Mouse (Mus musculus): ENCODE data around the gene Dpp7. TPM values are rescaled to one million over a fixed set of nuclear protein-coding genes. Genes with fewer than 3 reads are reported as not detected.

Gene Dpp7
- 6.7 TPM for polyA plus RNA-seq (2014; fragmentation: Illumina TruSeq; extraction: RNeasy Lipid Tissue Mini Kit (QIAGEN cat#74804); ENCODE audit: low read depth, low replicate concordance)

GRCm38 (mm10) chr2:25356208-25357079, at the start of gene Dpp7:
Dpp7 (minus strand) TSS chr2:25356359.

GRCm38 (mm10) chr2:25399051-25399450, 42.9 kb upstream of the Dpp7 start, which contains the start of gene Npdc1:
Npdc1 (plus strand) TSS chr2:25399351.

DNA sequence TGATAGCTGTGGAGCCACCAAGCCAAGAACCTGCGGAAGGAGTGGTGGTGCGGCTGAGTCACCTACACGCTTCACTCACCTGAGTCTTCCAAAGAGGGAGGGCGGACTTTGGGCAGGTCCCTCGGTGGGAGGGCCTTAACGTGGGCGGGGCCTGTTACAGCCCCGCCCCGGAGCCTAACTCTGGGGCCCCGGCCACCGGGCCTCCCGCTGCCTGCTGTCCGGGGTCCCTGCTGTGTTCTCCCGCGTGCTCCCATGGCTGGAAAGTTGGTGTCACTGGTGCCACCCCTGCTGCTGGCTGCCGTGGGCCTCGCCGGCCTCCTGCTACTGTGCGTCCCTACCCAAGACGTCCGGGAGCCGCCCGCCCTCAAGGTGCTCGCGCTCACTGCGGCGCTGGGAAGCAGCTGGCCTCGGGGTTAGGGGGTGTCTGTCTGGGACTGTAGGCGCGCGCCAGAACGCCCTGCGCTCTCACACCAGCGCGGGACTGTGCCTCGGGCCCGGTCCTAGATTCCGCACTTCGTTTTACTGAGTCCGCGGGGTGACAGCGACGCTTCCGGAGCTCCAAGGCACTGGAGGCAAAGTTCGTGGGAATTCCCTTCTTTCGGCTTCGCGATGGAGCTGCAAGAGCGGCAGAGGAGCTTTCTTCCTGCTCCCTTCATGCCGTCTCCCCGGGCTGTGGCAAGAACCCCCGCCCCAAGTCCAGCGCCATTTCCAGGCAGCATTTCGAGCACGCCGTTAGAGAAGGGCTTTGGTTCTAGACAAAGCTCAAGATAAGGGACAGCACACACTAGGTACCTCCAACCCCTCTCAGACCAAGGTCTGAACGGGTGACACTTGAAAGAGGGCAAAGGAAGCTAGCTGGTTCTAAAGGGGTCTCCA, 39.8 kb upstream of the Dpp7 start, which contains the start of gene Entpd2:
Gene Entpd2, plus strand, starts transcription at position 154 of the 876 bp plus-strand sequence.

GRCm38 (mm10) chr2:25371764-25372643, 15.8 kb upstream of the Dpp7 start, which contains the start of gene Sapcd2:
Sapcd2 (plus strand) TSS chr2:25372321.

GRCm38 (mm10) chr2:25365091-25365761, 9.1 kb upstream of the Dpp7 start, which contains the start of gene Uap1l1:
Uap1l1 (minus strand) TSS chr2:25365682.

GRCm38 (mm10) chr2:25332286-25333160, 23.6 kb downstream of the Dpp7 start, which contains the start of gene Man1b1:
Man1b1 (plus strand) TSS chr2:25332338.

GRCm38 (mm10) chr2:25318971-25319773, 37.0 kb downstream of the Dpp7 start, which contains the start of gene Grin1:
Grin1 (minus strand) TSS chr2:25319187.

Other genes with a start within 250 kb of the Dpp7 start
- 9.5 TPM for gene Nrarp, start 175.6 kb downstream of the Dpp7 start, polyA plus RNA-seq (2014; fragmentation: Illumina TruSeq; extraction: RNeasy Lipid Tissue Mini Kit (QIAGEN cat#74804); ENCODE audit: low read depth, low replicate concordance)
- 4.8 TPM for gene Tor4a, start 159.5 kb downstream of the Dpp7 start, polyA plus RNA-seq (2014; fragmentation: Illumina TruSeq; extraction: RNeasy Lipid Tissue Mini Kit (QIAGEN cat#74804); ENCODE audit: low read depth, low replicate concordance)
- gene Nelfb, start 144.9 kb downstream of the Dpp7 start, polyA plus RNA-seq (2014; fragmentation: Illumina TruSeq; extraction: RNeasy Lipid Tissue Mini Kit (QIAGEN cat#74804); ENCODE audit: low read depth, low replicate concordance), result 34.5 TPM
- gene Stpg3, start 141.7 kb downstream of the Dpp7 start, polyA plus RNA-seq (2014; fragmentation: Illumina TruSeq; extraction: RNeasy Lipid Tissue Mini Kit (QIAGEN cat#74804); ENCODE audit: low read depth, low replicate concordance), result not detected
- not detected for gene Fam166a, start 137.6 kb downstream of the Dpp7 start, polyA plus RNA-seq (2014; fragmentation: Illumina TruSeq; extraction: RNeasy Lipid Tissue Mini Kit (QIAGEN cat#74804); ENCODE audit: low read depth, low replicate concordance)
- 275 TPM for gene Tubb4b, start 131.7 kb downstream of the Dpp7 start, polyA plus RNA-seq (2014; fragmentation: Illumina TruSeq; extraction: RNeasy Lipid Tissue Mini Kit (QIAGEN cat#74804); ENCODE audit: low read depth, low replicate concordance)
- gene Slc34a3, start 122.0 kb downstream of the Dpp7 start, polyA plus RNA-seq (2014; fragmentation: Illumina TruSeq; extraction: RNeasy Lipid Tissue Mini Kit (QIAGEN cat#74804); ENCODE audit: low read depth, low replicate concordance), result not detected
- gene Rnf224, start 119.6 kb downstream of the Dpp7 start, polyA plus RNA-seq (2014; fragmentation: Illumina TruSeq; extraction: RNeasy Lipid Tissue Mini Kit (QIAGEN cat#74804); ENCODE audit: low read depth, low replicate concordance), result not detected
- not detected for gene Rnf208, start 114.1 kb downstream of the Dpp7 start, polyA plus RNA-seq (2014; fragmentation: Illumina TruSeq; extraction: RNeasy Lipid Tissue Mini Kit (QIAGEN cat#74804); ENCODE audit: low read depth, low replicate concordance)
- not detected for gene Cysrt1, start 113.9 kb downstream of the Dpp7 start, polyA plus RNA-seq (2014; fragmentation: Illumina TruSeq; extraction: RNeasy Lipid Tissue Mini Kit (QIAGEN cat#74804); ENCODE audit: low read depth, low replicate concordance)
- gene AL732309.1, start 109.5 kb downstream of the Dpp7 start, polyA plus RNA-seq (2014; fragmentation: Illumina TruSeq; extraction: RNeasy Lipid Tissue Mini Kit (QIAGEN cat#74804); ENCODE audit: low read depth, low replicate concordance), result 6.4 TPM
- 9.8 TPM for gene Tmem203, start 100.9 kb downstream of the Dpp7 start, polyA plus RNA-seq (2014; fragmentation: Illumina TruSeq; extraction: RNeasy Lipid Tissue Mini Kit (QIAGEN cat#74804); ENCODE audit: low read depth, low replicate concordance)
- 3.3 TPM for gene Tprn, start 93.7 kb downstream of the Dpp7 start, polyA plus RNA-seq (2014; fragmentation: Illumina TruSeq; extraction: RNeasy Lipid Tissue Mini Kit (QIAGEN cat#74804); ENCODE audit: low read depth, low replicate concordance)
- 49.1 TPM for gene Ssna1, start 83.9 kb downstream of the Dpp7 start, polyA plus RNA-seq (2014; fragmentation: Illumina TruSeq; extraction: RNeasy Lipid Tissue Mini Kit (QIAGEN cat#74804); ENCODE audit: low read depth, low replicate concordance)
- gene Anapc2, start 83.9 kb downstream of the Dpp7 start, polyA plus RNA-seq (2014; fragmentation: Illumina TruSeq; extraction: RNeasy Lipid Tissue Mini Kit (QIAGEN cat#74804); ENCODE audit: low read depth, low replicate concordance), result 42.7 TPM
- not detected for gene Tmem210, start 68.2 kb downstream of the Dpp7 start, polyA plus RNA-seq (2014; fragmentation: Illumina TruSeq; extraction: RNeasy Lipid Tissue Mini Kit (QIAGEN cat#74804); ENCODE audit: low read depth, low replicate concordance)
- gene Lrrc26, start 66.4 kb downstream of the Dpp7 start, polyA plus RNA-seq (2014; fragmentation: Illumina TruSeq; extraction: RNeasy Lipid Tissue Mini Kit (QIAGEN cat#74804); ENCODE audit: low read depth, low replicate concordance), result not detected
- not detected for gene Grin1, start 37.2 kb downstream of the Dpp7 start, polyA plus RNA-seq (2014; fragmentation: Illumina TruSeq; extraction: RNeasy Lipid Tissue Mini Kit (QIAGEN cat#74804); ENCODE audit: low read depth, low replicate concordance)
- 21.4 TPM for gene Man1b1, start 24.0 kb downstream of the Dpp7 start, polyA plus RNA-seq (2014; fragmentation: Illumina TruSeq; extraction: RNeasy Lipid Tissue Mini Kit (QIAGEN cat#74804); ENCODE audit: low read depth, low replicate concordance)
- gene Uap1l1, start 9.3 kb upstream of the Dpp7 start, polyA plus RNA-seq (2014; fragmentation: Illumina TruSeq; extraction: RNeasy Lipid Tissue Mini Kit (QIAGEN cat#74804); ENCODE audit: low read depth, low replicate concordance), result 8.8 TPM
- not detected for gene Sapcd2, start 16.0 kb upstream of the Dpp7 start, polyA plus RNA-seq (2014; fragmentation: Illumina TruSeq; extraction: RNeasy Lipid Tissue Mini Kit (QIAGEN cat#74804); ENCODE audit: low read depth, low replicate concordance)
- 16.2 TPM for gene Entpd2, start 39.5 kb upstream of the Dpp7 start, polyA plus RNA-seq (2014; fragmentation: Illumina TruSeq; extraction: RNeasy Lipid Tissue Mini Kit (QIAGEN cat#74804); ENCODE audit: low read depth, low replicate concordance)
- gene Npdc1, start 43.0 kb upstream of the Dpp7 start, polyA plus RNA-seq (2014; fragmentation: Illumina TruSeq; extraction: RNeasy Lipid Tissue Mini Kit (QIAGEN cat#74804); ENCODE audit: low read depth, low replicate concordance), result 36.7 TPM
- gene Fut7, start 66.9 kb upstream of the Dpp7 start, polyA plus RNA-seq (2014; fragmentation: Illumina TruSeq; extraction: RNeasy Lipid Tissue Mini Kit (QIAGEN cat#74804); ENCODE audit: low read depth, low replicate concordance), result not detected
- 33.3 TPM for gene Abca2, start 72.3 kb upstream of the Dpp7 start, polyA plus RNA-seq (2014; fragmentation: Illumina TruSeq; extraction: RNeasy Lipid Tissue Mini Kit (QIAGEN cat#74804); ENCODE audit: low read depth, low replicate concordance)
- gene Clic3, start 100.5 kb upstream of the Dpp7 start, polyA plus RNA-seq (2014; fragmentation: Illumina TruSeq; extraction: RNeasy Lipid Tissue Mini Kit (QIAGEN cat#74804); ENCODE audit: low read depth, low replicate concordance), result 1.3 TPM
- gene Paxx, start 104.7 kb upstream of the Dpp7 start, polyA plus RNA-seq (2014; fragmentation: Illumina TruSeq; extraction: RNeasy Lipid Tissue Mini Kit (QIAGEN cat#74804); ENCODE audit: low read depth, low replicate concordance), result 27.9 TPM
- 1,706 TPM for gene Ptgds, start 113.7 kb upstream of the Dpp7 start, polyA plus RNA-seq (2014; fragmentation: Illumina TruSeq; extraction: RNeasy Lipid Tissue Mini Kit (QIAGEN cat#74804); ENCODE audit: low read depth, low replicate concordance)
- gene Lcn12, start 137.6 kb upstream of the Dpp7 start, polyA plus RNA-seq (2014; fragmentation: Illumina TruSeq; extraction: RNeasy Lipid Tissue Mini Kit (QIAGEN cat#74804); ENCODE audit: low read depth, low replicate concordance), result not detected
- gene Fbxw5, start 144.4 kb upstream of the Dpp7 start, polyA plus RNA-seq (2014; fragmentation: Illumina TruSeq; extraction: RNeasy Lipid Tissue Mini Kit (QIAGEN cat#74804); ENCODE audit: low read depth, low replicate concordance), result 77.7 TPM
- gene C8g, start 145.4 kb upstream of the Dpp7 start, polyA plus RNA-seq (2014; fragmentation: Illumina TruSeq; extraction: RNeasy Lipid Tissue Mini Kit (QIAGEN cat#74804); ENCODE audit: low read depth, low replicate concordance), result 4.2 TPM
- gene Traf2, start 190.6 kb upstream of the Dpp7 start, polyA plus RNA-seq (2014; fragmentation: Illumina TruSeq; extraction: RNeasy Lipid Tissue Mini Kit (QIAGEN cat#74804); ENCODE audit: low read depth, low replicate concordance), result 13.2 TPM
- gene Edf1, start 201.5 kb upstream of the Dpp7 start, polyA plus RNA-seq (2014; fragmentation: Illumina TruSeq; extraction: RNeasy Lipid Tissue Mini Kit (QIAGEN cat#74804); ENCODE audit: low read depth, low replicate concordance), result 280 TPM
- 1.7 TPM for gene Mamdc4, start 218.5 kb upstream of the Dpp7 start, polyA plus RNA-seq (2014; fragmentation: Illumina TruSeq; extraction: RNeasy Lipid Tissue Mini Kit (QIAGEN cat#74804); ENCODE audit: low read depth, low replicate concordance)
- 91.0 TPM for gene Phpt1, start 218.9 kb upstream of the Dpp7 start, polyA plus RNA-seq (2014; fragmentation: Illumina TruSeq; extraction: RNeasy Lipid Tissue Mini Kit (QIAGEN cat#74804); ENCODE audit: low read depth, low replicate concordance)
- gene Ajm1, start 225.4 kb upstream of the Dpp7 start, polyA plus RNA-seq (2014; fragmentation: Illumina TruSeq; extraction: RNeasy Lipid Tissue Mini Kit (QIAGEN cat#74804); ENCODE audit: low read depth, low replicate concordance), result 0.08 TPM